Mouse (Mus musculus) olfactory bulb, adult 2 months (tissue): ENCODE measurements around the gene Fbxl13.

Experiments
- CTCF ChIP-seq: fragments of 200-500 bp; IDR thresholded peaks from 2 replicates; pipeline ENCODE4 v1.5.1; 2012; ENCODE audit warnings: low read depth, mild to moderate bottlenecking, low read length, moderate library complexity; ENCODE audit not compliant: insufficient read depth
- POLR2A ChIP-seq: fragments of 200-500 bp; IDR thresholded peaks from 2 replicates; pipeline ENCODE4 v1.6.1; 2012; ENCODE audit warnings: mild to moderate bottlenecking, low read depth, low read length, moderate library complexity; ENCODE audit not compliant: insufficient read depth

- TF ChIP-seq CTCF (no peak), POLR2A (no peak)
Observed at GRCm38 (mm10) chr5:21680940-21681339, 35.5 kb upstream of the Fbxl13 start.
